Mouse (Mus musculus) adrenal gland, postnatal 14 days (tissue): ENCODE data around the gene Hikeshi. TPM values are rescaled to one million over a fixed set of nuclear protein-coding genes. Genes with fewer than 3 reads are reported as not detected.

ENCODE experiments used
- DNase-seq: peaks from one replicate; pipeline ENCODE4 v3.0.0; 2021; ENCODE audit warnings: mixed read lengths
- long read RNA-seq, 2 experiments: library from polyadenylated mRNA; stranded (forward); transcript quantifications; one replicate each; pipeline ENCODE4 v2.0.0; 2021
- total RNA-seq: library from RNA; stranded (reverse); gene quantifications from 2 replicates; pipeline ENCODE4 v1.2.3, GENCODE M21; 2021

Gene Hikeshi
- total RNA-seq = 46.7 and 55.2 TPM in 2 replicates
- long read RNA-seq, experiment 1, transcript Hikeshi-206 (5 exons, 2,224 nt) = major isoform, 31 of 43 reads
- long read RNA-seq, experiment 1, transcript Hikeshi-209 (4 exons, 806 nt) = minor isoform, 7 of 43 reads
- long read RNA-seq, experiment 1, partial matches to known transcripts = 0 of 43 reads
- long read RNA-seq, experiment 1, other reads (novel, unspliced or antisense) = 3 of 43 reads
- long read RNA-seq, experiment 2, transcript Hikeshi-206 (5 exons, 2,224 nt) = major isoform, 28 of 38 reads
- long read RNA-seq, experiment 2, transcript Hikeshi-209 (4 exons, 806 nt) = minor isoform, 7 of 38 reads
- long read RNA-seq, experiment 2, partial matches to known transcripts = 3 of 38 reads
- long read RNA-seq, experiment 2, other reads (novel, unspliced or antisense) = 0 of 38 reads

- DNase-seq = peak; percentile 97
Measured at GRCm38 (mm10) chr7:89940571-89941463, at the start of gene Hikeshi. TSS of gene Hikeshi (minus strand) at chr7:89941204.

- DNase-seq = no peak
Measured at GRCm38 (mm10) chr7:89984421-89984820, 43.4 kb upstream of the Hikeshi start.

- no peak for DNase-seq
Measured at GRCm38 (mm10) chr7:89983441-89983840, 42.4 kb upstream of the Hikeshi start.

GRCm38 (mm10) chr7:89981557-89981956, 40.6 kb upstream of the Hikeshi start:
- no peak for DNase-seq

- DNase-seq = peak; percentile 98
Measured at GRCm38 (mm10) chr7:89980485-89981422, 39.8 kb upstream of the Hikeshi start, which contains the start of gene Eed. TSS of gene Eed (minus strand) at chr7:89980983.

GRCm38 (mm10) chr7:89980133-89980484, 39.1 kb upstream of the Hikeshi start:
- no peak for DNase-seq

GRCm38 (mm10) chr7:89979432-89980130, 38.6 kb upstream of the Hikeshi start:
- DNase-seq = peak; percentile 26

GRCm38 (mm10) chr7:89976796-89977195, 35.8 kb upstream of the Hikeshi start:
- DNase-seq = no peak

- no peak for DNase-seq
Measured at GRCm38 (mm10) chr7:89975571-89975970, 34.6 kb upstream of the Hikeshi start.

- DNase-seq = no peak
Measured at GRCm38 (mm10) chr7:89967235-89967634, 26.2 kb upstream of the Hikeshi start.

GRCm38 (mm10) chr7:89966771-89967170, 25.8 kb upstream of the Hikeshi start:
- no peak for DNase-seq

- no peak for DNase-seq
Measured at GRCm38 (mm10) chr7:89963135-89963534, 22.1 kb upstream of the Hikeshi start.

GRCm38 (mm10) chr7:89957300-89957699, 16.3 kb upstream of the Hikeshi start:
- DNase-seq = no peak

- DNase-seq = no peak
Measured at GRCm38 (mm10) chr7:89954261-89954660, 13.3 kb upstream of the Hikeshi start.

- DNase-seq = no peak
Measured at GRCm38 (mm10) chr7:89949403-89949802, 8.4 kb upstream of the Hikeshi start.

GRCm38 (mm10) chr7:89948026-89948425, 7.0 kb upstream of the Hikeshi start:
- DNase-seq = peak; percentile 31

- DNase-seq = no peak
Measured at GRCm38 (mm10) chr7:89939497-89940353, 1.3 kb downstream of the Hikeshi start.

- no peak for DNase-seq
Measured at GRCm38 (mm10) chr7:89923441-89924180, 17.4 kb downstream of the Hikeshi start.

- no peak for DNase-seq
Measured at GRCm38 (mm10) chr7:89917776-89918175, 23.2 kb downstream of the Hikeshi start.

GRCm38 (mm10) chr7:89916711-89917110, 24.3 kb downstream of the Hikeshi start:
- no peak for DNase-seq
